Mouse (Mus musculus): ENCODE measurements around the gene Tgfbr2. TPM values are rescaled to one million over a fixed set of nuclear protein-coding genes. Genes with fewer than 3 reads are reported as not detected.
A peak's percentile ranks its signal among the peaks of the same experiment; 100 is the strongest.

Gene Tgfbr2
- 10 to 100 TPM; 56.8 to 60.9 TPM for total RNA-seq (2021)

GRCm38 (mm10) chr9:116174481-116175461 is at the start of gene Tgfbr2:
Tgfbr2 (minus strand) TSS chr9:116175360.
- intact Hi-C loops (cut with DNase I): loop anchor here (1.0 to 5.0 kb wide), 2 partner anchors 82 to 210 kb away; no protein-coding TSS in a partner anchor
- DNase-seq: peak; percentile 91 to 92

GRCm38 (mm10) chr9:116223368-116223767 is 48.2 kb upstream of the Tgfbr2 start:
- DNase-seq: no peak
- intact Hi-C loops (cut with DNase I): no loop called here

- intact Hi-C loops (cut with DNase I): no loop called here
- no peak for DNase-seq
Measured at GRCm38 (mm10) chr9:116222643-116223042, 47.5 kb upstream of the Tgfbr2 start.

GRCm38 (mm10) chr9:116222000-116222399 is 46.8 kb upstream of the Tgfbr2 start:
- intact Hi-C loops (cut with DNase I): no loop called here
- DNase-seq: no peak

- intact Hi-C loops (cut with DNase I): no loop called here
- DNase-seq: no peak
Measured at GRCm38 (mm10) chr9:116221565-116221964, 46.4 kb upstream of the Tgfbr2 start.

- no peak for DNase-seq
- intact Hi-C loops (cut with DNase I): no loop called here
Measured at GRCm38 (mm10) chr9:116220616-116221015, 45.5 kb upstream of the Tgfbr2 start.

- no peak for DNase-seq
- intact Hi-C loops (cut with DNase I): no loop called here
Measured at GRCm38 (mm10) chr9:116220159-116220515, 45.0 kb upstream of the Tgfbr2 start.

GRCm38 (mm10) chr9:116219234-116220158 is 44.3 kb upstream of the Tgfbr2 start:
- intact Hi-C loops (cut with DNase I): loop anchor here (5.0 kb wide), 1 partner anchor 108 kb away; no protein-coding TSS in a partner anchor
- no peak for DNase-seq

- peak; percentile 59 to 64 for DNase-seq
- intact Hi-C loops (cut with DNase I): loop anchor here (5.0 kb wide), 1 partner anchor 109 kb away; no protein-coding TSS in a partner anchor
Measured at GRCm38 (mm10) chr9:116218780-116219179, 43.6 kb upstream of the Tgfbr2 start.

- intact Hi-C loops (cut with DNase I): loop anchor here (5.0 kb wide), 1 partner anchor 110 kb away; no protein-coding TSS in a partner anchor
- no peak for DNase-seq
Measured at GRCm38 (mm10) chr9:116217099-116217498, 41.9 kb upstream of the Tgfbr2 start.

- no peak for DNase-seq
- intact Hi-C loops (cut with DNase I): loop anchor here (5.0 kb wide), 1 partner anchor 111 kb away; no protein-coding TSS in a partner anchor
Measured at GRCm38 (mm10) chr9:116216677-116217076, 41.5 kb upstream of the Tgfbr2 start.

- intact Hi-C loops (cut with DNase I): no loop called here
- DNase-seq: no peak
Measured at GRCm38 (mm10) chr9:116214296-116214695, 39.1 kb upstream of the Tgfbr2 start.

- intact Hi-C loops (cut with DNase I): no loop called here
- peak; percentile 41 to 44 for DNase-seq
Measured at GRCm38 (mm10) chr9:116212915-116213619, 37.9 kb upstream of the Tgfbr2 start.

- intact Hi-C loops (cut with DNase I): no loop called here
- no peak for DNase-seq
Measured at GRCm38 (mm10) chr9:116212069-116212468, 36.9 kb upstream of the Tgfbr2 start.

- intact Hi-C loops (cut with DNase I): no loop called here
- no peak for DNase-seq
Measured at GRCm38 (mm10) chr9:116208169-116208904, 33.2 kb upstream of the Tgfbr2 start.

- intact Hi-C loops (cut with DNase I): no loop called here
- no peak for DNase-seq
Measured at GRCm38 (mm10) chr9:116206901-116207300, 31.7 kb upstream of the Tgfbr2 start.

GRCm38 (mm10) chr9:116203675-116204074 is 28.5 kb upstream of the Tgfbr2 start:
- DNase-seq: no peak
- intact Hi-C loops (cut with DNase I): no loop called here

- DNase-seq: peak; percentile 22 to 36
- intact Hi-C loops (cut with DNase I): no loop called here
Measured at GRCm38 (mm10) chr9:116199127-116199526, 24.0 kb upstream of the Tgfbr2 start.

- intact Hi-C loops (cut with DNase I): no loop called here
- DNase-seq: no peak
Measured at GRCm38 (mm10) chr9:116198488-116198887, 23.3 kb upstream of the Tgfbr2 start.

All from heart, postnatal 10 days (tissue).